Mouse (Mus musculus) A20 (cell line): ENCODE data around the gene Tmprss15.
A peak's percentile ranks its signal among the peaks of the same experiment; 100 is the strongest.

ENCODE experiments used
- DNase-seq: peaks from one replicate; pipeline ENCODE4 v3.0.0-alpha.2; 2011; ENCODE audit warnings: low read depth, low spot score

Gene Tmprss15

DNA sequence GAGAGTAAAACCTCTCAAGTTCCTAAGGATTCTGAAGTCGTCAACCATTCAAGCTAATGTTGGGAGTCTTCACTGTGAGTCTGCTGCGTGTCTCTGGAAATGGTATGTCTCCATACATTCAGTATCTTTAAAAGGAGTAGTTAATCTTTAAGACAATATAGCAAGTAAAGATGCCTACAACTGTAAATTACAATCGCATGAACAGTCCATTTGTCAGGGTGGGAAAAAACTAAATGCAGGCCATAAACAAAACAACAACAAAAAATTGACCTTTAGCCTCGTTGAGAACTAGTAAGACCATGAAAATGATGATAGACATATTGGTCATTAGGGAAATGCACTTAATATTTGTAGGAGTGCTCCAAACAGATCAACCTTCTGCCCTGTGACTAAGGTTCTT, at the start of gene Tmprss15:
TSS of gene Tmprss15 (minus strand) at position 101 of the 400 bp plus-strand sequence.
- no peak for DNase-seq

DNA sequence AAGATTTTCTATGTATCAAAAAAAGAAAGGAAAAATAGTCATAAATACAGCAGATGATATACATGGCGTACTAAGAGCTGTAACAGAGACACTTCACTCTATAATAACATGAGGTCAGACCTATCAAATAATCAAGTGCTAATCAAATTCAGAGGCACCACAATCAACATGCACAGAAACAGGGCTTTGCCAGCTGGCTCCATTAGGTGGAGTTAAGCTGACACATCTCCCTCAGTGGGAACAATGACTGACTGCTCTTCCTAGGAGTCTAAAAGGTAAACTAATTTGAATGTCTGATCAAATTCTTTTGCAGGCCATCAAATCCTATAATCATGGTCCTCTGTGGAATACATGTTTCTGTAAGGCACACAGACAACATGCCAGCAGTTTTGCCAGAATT, 24.0 kb upstream of the Tmprss15 start:
- DNase-seq, result no peak

GRCm38 (mm10) chr16:79109516-79109915, 18.6 kb upstream of the Tmprss15 start:
- no peak for DNase-seq

GRCm38 (mm10) chr16:79108969-79109368, 18.1 kb upstream of the Tmprss15 start:
- DNase-seq, result no peak

GRCm38 (mm10) chr16:79100325-79100724, 9.4 kb upstream of the Tmprss15 start:
- no peak for DNase-seq

GRCm38 (mm10) chr16:79098321-79098720, 7.4 kb upstream of the Tmprss15 start:
- peak; percentile 24 for DNase-seq

- DNase-seq, result no peak
Observed at GRCm38 (mm10) chr16:79086550-79086949, 4.3 kb downstream of the Tmprss15 start.

DNA sequence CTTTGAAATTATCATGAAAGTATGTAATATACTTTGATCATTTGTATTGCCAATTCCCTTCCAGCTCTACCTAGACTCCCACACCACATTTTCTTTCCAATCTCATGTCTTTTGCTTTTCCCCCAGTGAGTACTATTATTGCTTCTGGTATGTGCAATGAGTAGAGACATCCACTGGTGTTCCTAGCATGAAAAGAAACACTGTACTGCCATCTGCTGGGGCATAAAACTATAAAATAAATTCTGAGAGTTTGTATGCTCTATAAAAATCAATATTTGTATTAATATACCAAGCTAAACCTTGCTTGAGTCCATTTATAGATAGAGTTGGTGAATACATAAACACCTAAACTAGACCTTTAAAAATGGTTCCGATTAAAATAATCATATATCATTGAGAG, 27.0 kb downstream of the Tmprss15 start:
- peak; percentile 26 for DNase-seq

GRCm38 (mm10) chr16:79058775-79059558, 31.9 kb downstream of the Tmprss15 start:
- peak; percentile 84 for DNase-seq

DNA sequence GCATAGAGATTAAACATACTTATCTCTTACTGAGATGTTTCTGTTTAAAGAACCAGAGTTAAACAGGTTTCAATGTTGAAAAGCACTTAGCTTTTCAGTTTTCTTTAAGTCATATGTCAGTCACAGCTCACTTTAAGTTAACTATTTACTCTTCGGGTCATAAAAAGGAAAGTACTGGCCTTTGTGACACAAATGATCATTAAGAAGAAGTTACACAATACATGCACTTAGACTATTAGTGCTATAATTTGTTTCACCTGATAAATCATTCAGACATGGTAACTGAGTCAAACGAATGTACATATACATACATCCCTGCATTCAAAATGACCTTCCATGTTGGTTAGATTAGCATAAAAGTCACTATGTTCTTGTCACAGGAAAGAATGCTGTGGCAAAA, 58.3 kb downstream of the Tmprss15 start:
- DNase-seq, result no peak

- DNase-seq, result no peak
Observed at GRCm38 (mm10) chr16:79002812-79003211, 88.1 kb downstream of the Tmprss15 start.

- DNase-seq, result no peak
Observed at GRCm38 (mm10) chr16:79001679-79002078, 89.2 kb downstream of the Tmprss15 start.

DNA sequence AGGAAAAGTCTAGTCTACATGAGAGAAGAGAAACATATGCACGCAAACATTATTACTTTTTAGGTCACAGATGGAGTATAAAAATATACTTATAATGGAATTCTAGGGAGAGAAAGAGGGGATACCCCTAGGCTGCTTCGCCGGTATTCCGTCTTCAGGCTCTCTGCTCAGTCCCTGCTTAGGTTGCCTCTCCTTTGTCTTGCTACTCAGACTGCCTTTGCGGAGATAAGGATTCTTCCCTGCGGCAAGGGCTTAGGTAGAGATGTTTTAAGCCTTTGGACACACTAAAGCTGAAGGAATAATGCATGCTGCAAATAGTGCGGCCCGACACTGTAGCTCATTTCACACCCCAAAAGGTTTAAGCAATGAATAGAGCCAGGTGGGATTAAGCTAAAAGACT, 114.5 kb downstream of the Tmprss15 start:
- DNase-seq, result no peak

DNA sequence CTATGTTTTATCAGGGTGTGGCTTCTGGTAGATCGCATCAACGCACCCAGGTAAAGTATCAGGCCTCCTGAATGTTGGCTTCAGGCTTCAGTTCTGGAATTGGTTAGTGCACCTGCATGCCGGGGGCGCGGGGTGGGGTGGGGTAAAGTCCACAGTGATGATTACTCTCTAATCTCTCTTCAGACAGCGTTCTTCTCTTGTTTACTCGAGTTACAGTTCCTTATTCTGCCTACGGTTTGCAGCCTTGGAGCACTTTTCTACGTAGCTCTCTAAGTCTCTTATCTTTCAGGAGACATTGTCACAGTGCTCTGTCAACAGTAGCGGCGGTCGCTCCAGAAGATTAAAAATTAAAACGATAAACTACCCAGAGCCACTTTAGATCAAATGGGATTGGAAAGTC, 116.8 kb downstream of the Tmprss15 start:
- DNase-seq, result no peak

GRCm38 (mm10) chr16:78969091-78969731, 121.7 kb downstream of the Tmprss15 start:
- peak; percentile 54 for DNase-seq

GRCm38 (mm10) chr16:78957434-78957833, 133.5 kb downstream of the Tmprss15 start:
- no peak for DNase-seq

DNA sequence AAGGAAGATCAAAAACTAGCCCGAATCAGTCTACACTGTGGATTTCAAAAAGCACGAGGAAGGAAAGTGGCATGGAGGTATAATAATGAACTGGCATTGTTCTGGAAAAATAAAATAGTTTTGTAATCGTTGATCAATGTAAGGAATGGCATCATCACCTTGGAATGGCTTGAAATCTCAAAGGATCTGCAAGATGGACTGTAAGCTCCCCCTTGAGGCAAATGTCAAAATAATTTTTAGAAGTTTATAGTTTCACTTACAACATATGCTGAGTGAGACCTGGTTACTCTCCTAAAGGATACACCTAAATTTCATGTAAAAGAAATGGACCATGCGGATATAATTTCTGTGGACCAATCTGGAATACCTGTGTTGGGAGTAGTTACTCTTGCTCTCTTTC, 140.5 kb downstream of the Tmprss15 start:
- no peak for DNase-seq

DNA sequence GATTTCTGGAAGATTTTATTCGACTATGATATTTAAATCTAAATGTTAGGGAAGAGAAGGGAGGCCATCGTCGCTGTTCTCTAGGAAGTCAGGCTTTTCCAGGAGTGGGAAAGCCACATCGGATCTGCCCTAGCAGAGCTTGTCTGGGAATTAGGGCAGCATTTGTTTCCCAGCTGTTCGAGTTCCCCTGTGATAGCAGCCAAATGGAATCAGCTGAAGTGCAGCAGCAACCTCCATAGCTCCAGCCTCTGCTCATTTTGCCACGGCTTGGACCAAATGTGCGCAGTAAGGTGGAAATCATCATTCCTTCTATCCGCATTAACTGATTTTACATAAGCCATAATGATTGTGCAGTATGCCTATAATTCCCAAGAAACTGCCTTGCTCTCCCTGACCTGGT, 153.1 kb downstream of the Tmprss15 start:
- DNase-seq, result no peak

DNA sequence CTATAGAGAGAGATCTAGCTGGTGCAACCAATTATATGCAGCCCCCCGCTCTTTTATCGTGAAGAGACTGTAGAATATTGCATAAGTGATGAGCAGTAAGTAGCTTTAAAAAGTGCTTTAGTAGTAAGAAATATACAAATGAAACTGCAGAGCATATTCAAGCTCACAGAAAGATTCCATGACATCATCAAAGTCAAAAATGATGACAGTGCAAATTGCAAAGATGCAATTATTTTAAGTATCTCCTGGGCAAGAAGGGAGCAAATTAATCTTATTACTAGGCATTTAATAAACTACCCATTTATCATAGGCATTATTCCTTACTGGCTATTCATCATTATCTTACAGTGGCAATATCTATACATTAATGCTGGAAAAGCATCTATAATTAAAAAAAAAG, 156.6 kb downstream of the Tmprss15 start:
- DNase-seq, result no peak

DNA sequence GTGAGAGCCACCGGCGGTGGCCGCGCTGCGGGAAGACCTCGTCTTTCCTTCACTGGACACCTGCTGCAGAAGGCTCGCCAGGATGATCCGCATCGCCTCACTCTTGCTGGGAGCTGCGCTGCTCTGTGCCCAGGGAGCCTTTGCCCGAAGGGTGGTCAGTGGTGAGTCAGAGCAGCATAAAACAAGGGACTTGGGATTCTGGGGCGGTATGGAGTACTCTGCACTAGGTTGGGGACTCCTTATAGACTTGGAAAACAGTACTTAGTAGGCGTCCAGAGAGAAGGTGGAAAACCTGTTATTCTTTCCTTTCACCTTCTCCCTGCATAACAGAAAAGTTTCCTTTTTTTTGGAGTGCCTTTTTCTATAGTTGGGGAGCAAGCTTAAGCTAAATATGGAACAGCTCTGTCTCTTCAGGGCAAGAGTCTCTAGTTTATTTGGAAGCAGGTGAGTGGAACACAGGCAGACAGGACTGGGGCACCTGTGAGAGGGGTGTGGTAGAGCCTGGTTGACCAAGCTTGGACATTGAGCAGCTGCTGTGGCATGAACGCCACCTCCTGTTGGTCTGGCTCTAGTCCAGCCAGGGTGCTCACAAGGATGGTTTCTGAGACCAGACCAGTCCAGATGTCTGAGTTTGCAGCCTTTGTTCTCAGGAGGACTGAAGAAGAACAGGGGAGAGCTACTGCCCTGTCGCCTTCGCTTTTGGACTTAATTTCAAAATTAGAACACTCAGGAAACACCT, 159.4 kb downstream of the Tmprss15 start:
- DNase-seq, result no peak

GRCm38 (mm10) chr16:78930382-78931286, 160.3 kb downstream of the Tmprss15 start, which contains the start of gene Chodl:
TSS of gene Chodl (plus strand) at chr16:78930948.
- DNase-seq, result no peak
